Mouse (Mus musculus) limb, embryonic 14.5 days (tissue): ENCODE measurements around the gene Bckdk. TPM values are rescaled to one million over a fixed set of nuclear protein-coding genes. Genes with fewer than 3 reads are reported as not detected.

Source experiments
- ATAC-seq: fragments of 200-750 bp; cut with Nextera tagmentation; 2 replicates; pipeline ENCODE4 v1.8.0; 2017; ENCODE audit warnings: low read depth, moderate number of reproducible peaks, moderate TSS enrichment; ENCODE audit not compliant: low FRiP score
- DNase-seq: peaks from one replicate; pipeline ENCODE4 v3.0.0-alpha.2; 2015; ENCODE audit warnings: low spot score
- H3K27ac ChIP-seq: fragments of 300-500 bp; sonication (generic); replicated peaks from 2 replicates; pipeline ENCODE4 v1.5.1; 2014; ENCODE audit warnings: low read depth, mild to moderate bottlenecking, low read length, moderate library complexity, mixed read lengths
- H3K27me3 ChIP-seq: fragments of 300-500 bp; sonication (generic); 2 replicates; pipeline ENCODE4 v1.6.1; 2014; ENCODE audit warnings: low read length, mixed read lengths; ENCODE audit not compliant: control insufficient read depth, insufficient read depth
- H3K36me3 ChIP-seq: fragments of 300-500 bp; sonication (generic); 2 replicates; pipeline ENCODE4 v1.6.1; 2014; ENCODE audit warnings: mild to moderate bottlenecking, low read length, moderate library complexity, mixed read lengths; ENCODE audit not compliant: control insufficient read depth, insufficient read depth
- H3K4me1 ChIP-seq: fragments of 300-500 bp; sonication (generic); 2 replicates; pipeline ENCODE4 v1.6.1; 2014; ENCODE audit warnings: antibody characterized with exemption, low read length, mixed read lengths; ENCODE audit not compliant: control insufficient read depth, insufficient read depth
- H3K4me2 ChIP-seq: fragments of 300-500 bp; sonication (generic); replicated peaks from 2 replicates; pipeline ENCODE4 v1.6.1; 2014; ENCODE audit warnings: low read depth, mild to moderate bottlenecking, low read length, moderate library complexity; ENCODE audit not compliant: severe bottlenecking
- H3K4me3 ChIP-seq: fragments of 300-500 bp; sonication (generic); replicated peaks from 2 replicates; pipeline ENCODE4 v1.5.1; 2014; ENCODE audit warnings: low read length
- H3K9ac ChIP-seq: fragments of 300-500 bp; sonication (generic); 2 replicates; pipeline ENCODE4 v1.6.1; 2014; ENCODE audit warnings: mild to moderate bottlenecking, low read depth, low read length, moderate library complexity; ENCODE audit not compliant: severe bottlenecking
- H3K9me3 ChIP-seq: fragments of 300-500 bp; sonication (generic); 2 replicates; pipeline ENCODE4 v1.6.1; 2016; ENCODE audit warnings: low read length; ENCODE audit not compliant: control insufficient read depth
- POLR2A ChIP-seq: fragments of 200-500 bp; IDR thresholded peaks from 2 replicates; pipeline ENCODE4 v1.8.0; 2012; ENCODE audit warnings: inconsistent platforms, mild to moderate bottlenecking, moderate library complexity, borderline replicate concordance; ENCODE audit not compliant: insufficient read depth, insufficient read length; ENCODE audit errors: extremely low read depth
- WGBS: fragments of 180-500 bp; shearing (Covaris S2); extraction: QIAGEN DNeasy Blood & Tissue Kit; methylation state at CpG from one replicate; pipeline ENCODE4 v1.1.7; 2014; 5-methylcytosine and 5-hydroxymethylcytosine counted together
- polyA plus RNA-seq, 2 experiments: library from polyadenylated mRNA; depleted of rRNA in 1 of 2; stranded (reverse) in 1 of 2; unstranded in 1 of 2; fragments of >200 nt; fragmentation: Nextera tagmentation in 1 of 2; extraction: Ambion mirVana in 1 of 2; gene quantifications; 2 replicates each; pipeline versions ENCODE4 v1.2.1 to v1.2.3; 2012 to 2014

Bckdk gene
- polyA plus RNA-seq, 2 experiments, result 67.0 to 122 TPM

DNA sequence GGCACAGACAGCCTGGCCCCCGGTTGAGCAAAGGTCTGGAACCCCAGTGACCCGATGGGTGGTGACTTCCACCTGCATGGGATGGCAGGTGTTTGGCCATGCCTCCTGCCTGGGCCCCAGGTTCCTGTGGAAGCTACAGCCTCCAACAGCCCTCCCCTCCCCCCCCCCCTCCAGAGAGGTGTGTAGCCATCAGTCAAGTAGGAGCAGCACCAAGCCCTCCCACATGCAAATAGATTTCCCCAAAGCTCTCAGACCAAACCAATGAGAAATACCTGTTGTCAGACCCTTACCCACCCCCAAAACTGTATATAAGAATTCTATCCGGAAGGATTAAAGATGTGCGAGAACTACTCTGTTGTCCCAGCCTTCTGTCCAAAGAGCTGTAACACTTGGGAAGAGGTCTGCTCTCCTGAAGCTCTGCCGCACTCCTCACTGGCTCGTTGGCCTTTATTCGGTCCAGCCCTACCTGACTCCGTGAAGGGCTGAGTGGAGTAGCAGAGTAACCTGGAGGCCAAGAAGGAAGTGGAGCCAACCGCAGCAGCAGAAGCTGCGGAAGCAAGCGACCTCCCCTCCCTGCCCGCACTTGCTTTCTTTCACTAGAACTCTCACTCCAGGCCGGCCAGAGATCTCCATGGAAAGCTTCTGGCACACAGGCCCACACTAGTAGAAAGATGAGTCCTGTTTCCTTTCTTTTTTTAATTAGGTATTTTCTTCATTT is 49.1 kb downstream of the Bckdk start:
- no peak overlapping the region for H3K4me2 ChIP-seq
- no peaks in the 10 kb centered on the region for H3K36me3 ChIP-seq
- H3K27me3 ChIP-seq, result no peaks in the 10 kb centered on the region
- 33% methylated on average over 13 of the region's 13 CpGs for WGBS
- no peak for TF ChIP-seq POLR2A
- ATAC-seq, result no peak
- no peak overlapping the region for H3K9ac ChIP-seq
- no peak overlapping the region for H3K27ac ChIP-seq
- no peak overlapping the region for H3K4me3 ChIP-seq
- H3K4me1 ChIP-seq, result no peaks in the 10 kb centered on the region
- no peaks in the 10 kb centered on the region for H3K9me3 ChIP-seq
- DNase-seq, result no peak

DNA sequence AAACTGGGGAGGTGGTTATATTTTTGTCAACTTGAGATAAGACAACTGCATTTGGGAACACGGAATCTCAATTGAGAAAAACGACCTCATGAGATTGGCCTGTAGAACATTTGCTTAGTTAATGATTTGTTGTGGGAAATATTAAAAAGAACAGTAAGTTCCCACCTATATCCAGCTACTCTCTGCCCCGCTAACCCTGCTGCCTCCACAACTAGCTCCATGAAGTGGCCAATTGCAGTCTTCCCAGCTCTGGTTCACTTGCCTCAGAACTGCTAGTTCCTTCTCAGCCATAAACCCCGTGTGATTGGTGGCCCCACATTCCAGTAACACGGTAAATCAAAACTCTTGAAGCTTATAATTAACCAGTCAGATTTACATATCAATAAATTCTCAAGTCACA is 55.5 kb downstream of the Bckdk start:
- H3K27me3 ChIP-seq, result no peaks in the 10 kb centered on the region
- WGBS, result 62% methylated on average over 5 of the region's 5 CpGs

More for the DNA sequence above, 55.5 kb downstream of the Bckdk start:
- Histone ChIP-seq H3K36me3 (no peaks in the 10 kb centered on the region), H3K4me2 (no peak overlapping the region), H3K4me3 (no peak overlapping the region), H3K4me1 (no peaks in the 10 kb centered on the region), H3K9me3 (no peaks in the 10 kb centered on the region), H3K27ac (no peak overlapping the region), H3K9ac (no peak overlapping the region)
- no peak for TF ChIP-seq POLR2A
- ATAC-seq (no peak), DNase-seq (no peak)

Other genes starting within 250 kb of the Bckdk start
- gene Bcl7c, start 195.1 kb upstream of the Bckdk start, polyA plus RNA-seq (2012; rRNA removed), result 74.7 and 90.0 TPM in 2 replicates
- gene Bcl7c, start 195.1 kb upstream of the Bckdk start, polyA plus RNA-seq (2014; fragmentation: Nextera tagmentation; extraction: Ambion mirVana), result 95.4 and 102 TPM in 2 replicates
- 53.6 and 82.9 TPM in 2 replicates for gene Ctf1, start 191.3 kb upstream of the Bckdk start, polyA plus RNA-seq (2012; rRNA removed)
- gene Ctf1, start 191.3 kb upstream of the Bckdk start, polyA plus RNA-seq (2014; fragmentation: Nextera tagmentation; extraction: Ambion mirVana), result 34.9 and 41.6 TPM in 2 replicates
- 0.03 TPM in 1 of 2 replicates, not detected in the other for gene Ctf2, start 171.9 kb upstream of the Bckdk start, polyA plus RNA-seq (2012; rRNA removed)
- 0.22 and 0.34 TPM in 2 replicates for gene Ctf2, start 171.9 kb upstream of the Bckdk start, polyA plus RNA-seq (2014; fragmentation: Nextera tagmentation; extraction: Ambion mirVana)
- gene Fbxl19, start 159.5 kb upstream of the Bckdk start, polyA plus RNA-seq (2012; rRNA removed), result 64.5 and 81.3 TPM in 2 replicates
- 4.4 and 6.8 TPM in 2 replicates for gene Fbxl19, start 159.5 kb upstream of the Bckdk start, polyA plus RNA-seq (2014; fragmentation: Nextera tagmentation; extraction: Ambion mirVana)
- 22.8 and 29.6 TPM in 2 replicates for gene Orai3, start 134.3 kb upstream of the Bckdk start, polyA plus RNA-seq (2012; rRNA removed)
- gene Orai3, start 134.3 kb upstream of the Bckdk start, polyA plus RNA-seq (2014; fragmentation: Nextera tagmentation; extraction: Ambion mirVana), result 10.5 and 11.6 TPM in 2 replicates
- 29.7 and 31.8 TPM in 2 replicates for gene Setd1a, start 127.4 kb upstream of the Bckdk start, polyA plus RNA-seq (2012; rRNA removed)
- gene Setd1a, start 127.4 kb upstream of the Bckdk start, polyA plus RNA-seq (2014; fragmentation: Nextera tagmentation; extraction: Ambion mirVana), result 27.3 and 32.0 TPM in 2 replicates
- gene Gm49388, start 118.5 kb upstream of the Bckdk start, polyA plus RNA-seq (2012; rRNA removed), result 0.44 and 0.61 TPM in 2 replicates
- gene Gm49388, start 118.5 kb upstream of the Bckdk start, polyA plus RNA-seq (2014; fragmentation: Nextera tagmentation; extraction: Ambion mirVana), result not detected in 2 replicates
- gene Hsd3b7, start 103.5 kb upstream of the Bckdk start, polyA plus RNA-seq (2012; rRNA removed), result 28.0 and 28.7 TPM in 2 replicates
- gene Hsd3b7, start 103.5 kb upstream of the Bckdk start, polyA plus RNA-seq (2014; fragmentation: Nextera tagmentation; extraction: Ambion mirVana), result 14.3 and 16.5 TPM in 2 replicates
- gene Stx4a, start 79.8 kb upstream of the Bckdk start, polyA plus RNA-seq (2012; rRNA removed), result 116 and 147 TPM in 2 replicates
- gene Stx4a, start 79.8 kb upstream of the Bckdk start, polyA plus RNA-seq (2014; fragmentation: Nextera tagmentation; extraction: Ambion mirVana), result 38.8 and 41.0 TPM in 2 replicates
- gene Stx1b, start 79.5 kb upstream of the Bckdk start, polyA plus RNA-seq (2012; rRNA removed), result 43.9 and 52.1 TPM in 2 replicates
- gene Stx1b, start 79.5 kb upstream of the Bckdk start, polyA plus RNA-seq (2014; fragmentation: Nextera tagmentation; extraction: Ambion mirVana), result 4.0 and 6.3 TPM in 2 replicates
- 19.1 and 20.1 TPM in 2 replicates for gene Zfp646, start 27.9 kb upstream of the Bckdk start, polyA plus RNA-seq (2012; rRNA removed)
- gene Zfp646, start 27.9 kb upstream of the Bckdk start, polyA plus RNA-seq (2014; fragmentation: Nextera tagmentation; extraction: Ambion mirVana), result 12.4 and 15.3 TPM in 2 replicates
- 11.0 and 14.9 TPM in 2 replicates for gene Zfp668, start 27.3 kb upstream of the Bckdk start, polyA plus RNA-seq (2012; rRNA removed)
- gene Zfp668, start 27.3 kb upstream of the Bckdk start, polyA plus RNA-seq (2014; fragmentation: Nextera tagmentation; extraction: Ambion mirVana), result 10.9 and 14.8 TPM in 2 replicates
- 6.9 and 9.6 TPM in 2 replicates for gene Prss53, start 13.1 kb upstream of the Bckdk start, polyA plus RNA-seq (2012; rRNA removed)
- gene Prss53, start 13.1 kb upstream of the Bckdk start, polyA plus RNA-seq (2014; fragmentation: Nextera tagmentation; extraction: Ambion mirVana), result 1.3 and 2.0 TPM in 2 replicates
- gene Gm21974, start 8.6 kb upstream of the Bckdk start, polyA plus RNA-seq (2012; rRNA removed), result not detected in 2 replicates
- not detected in 2 replicates for gene Gm21974, start 8.6 kb upstream of the Bckdk start, polyA plus RNA-seq (2014; fragmentation: Nextera tagmentation; extraction: Ambion mirVana)
- 242 and 335 TPM in 2 replicates for gene Vkorc1, start 8.5 kb upstream of the Bckdk start, polyA plus RNA-seq (2012; rRNA removed)
- gene Vkorc1, start 8.5 kb upstream of the Bckdk start, polyA plus RNA-seq (2014; fragmentation: Nextera tagmentation; extraction: Ambion mirVana), result 244 and 256 TPM in 2 replicates
- 35.2 and 43.4 TPM in 2 replicates for gene Kat8, start 8.4 kb downstream of the Bckdk start, polyA plus RNA-seq (2012; rRNA removed)
- gene Kat8, start 8.4 kb downstream of the Bckdk start, polyA plus RNA-seq (2014; fragmentation: Nextera tagmentation; extraction: Ambion mirVana), result 39.1 and 45.4 TPM in 2 replicates
- gene Prss8, start 26.0 kb downstream of the Bckdk start, polyA plus RNA-seq (2012; rRNA removed), result 6.3 and 7.0 TPM in 2 replicates
- gene Prss8, start 26.0 kb downstream of the Bckdk start, polyA plus RNA-seq (2014; fragmentation: Nextera tagmentation; extraction: Ambion mirVana), result 6.2 and 7.0 TPM in 2 replicates
- 14.5 and 16.9 TPM in 2 replicates for gene Prss36, start 42.6 kb downstream of the Bckdk start, polyA plus RNA-seq (2012; rRNA removed)
- 11.7 and 14.1 TPM in 2 replicates for gene Prss36, start 42.6 kb downstream of the Bckdk start, polyA plus RNA-seq (2014; fragmentation: Nextera tagmentation; extraction: Ambion mirVana)
- gene Fus, start 63.4 kb downstream of the Bckdk start, polyA plus RNA-seq (2012; rRNA removed), result 919 and 999 TPM in 2 replicates
- 60.9 and 68.7 TPM in 2 replicates for gene Fus, start 63.4 kb downstream of the Bckdk start, polyA plus RNA-seq (2014; fragmentation: Nextera tagmentation; extraction: Ambion mirVana)
- gene Pycard, start 89.8 kb downstream of the Bckdk start, polyA plus RNA-seq (2012; rRNA removed), result 53.1 and 59.3 TPM in 2 replicates
- gene Pycard, start 89.8 kb downstream of the Bckdk start, polyA plus RNA-seq (2014; fragmentation: Nextera tagmentation; extraction: Ambion mirVana), result 98.3 and 132 TPM in 2 replicates
- gene Trim72, start 99.9 kb downstream of the Bckdk start, polyA plus RNA-seq (2012; rRNA removed), result 22.8 and 26.6 TPM in 2 replicates
- gene Trim72, start 99.9 kb downstream of the Bckdk start, polyA plus RNA-seq (2014; fragmentation: Nextera tagmentation; extraction: Ambion mirVana), result 1.7 and 2.2 TPM in 2 replicates
- gene Itgam, start 158.6 kb downstream of the Bckdk start, polyA plus RNA-seq (2012; rRNA removed), result 2.4 and 2.5 TPM in 2 replicates
- 1.1 and 1.2 TPM in 2 replicates for gene Itgam, start 158.6 kb downstream of the Bckdk start, polyA plus RNA-seq (2014; fragmentation: Nextera tagmentation; extraction: Ambion mirVana)
- 0.01 TPM in 1 of 2 replicates, not detected in the other for gene Gm49368, start 158.6 kb downstream of the Bckdk start, polyA plus RNA-seq (2012; rRNA removed)
- gene Gm49368, start 158.6 kb downstream of the Bckdk start, polyA plus RNA-seq (2014; fragmentation: Nextera tagmentation; extraction: Ambion mirVana), result not detected in 2 replicates
- gene Itgax, start 225.5 kb downstream of the Bckdk start, polyA plus RNA-seq (2012; rRNA removed), result 0.14 and 0.18 TPM in 2 replicates
- gene Itgax, start 225.5 kb downstream of the Bckdk start, polyA plus RNA-seq (2014; fragmentation: Nextera tagmentation; extraction: Ambion mirVana), result 0.06 and 0.17 TPM in 2 replicates